Mouse (Mus musculus) E14TG2a.4 (cell line): ENCODE measurements at regions not wholly inside any gene's neighbourhood (a gene's known extent, or its start where the extent isn't known, plus 50 kb on each side); places are given as distances from the start of the nearest gene placed in this dataset.

Experiments used
- H3K27me3 ChIP-seq: 2 replicates; pipeline ENCODE4 v1.6.1; 2014; ENCODE audit warnings: low read length, control low read depth; ENCODE audit not compliant: insufficient read depth
- H3K36me3 ChIP-seq: 2 replicates; pipeline ENCODE4 v1.6.1; 2014; ENCODE audit warnings: low read length, control low read depth; ENCODE audit not compliant: insufficient read depth
- H3K4me1 ChIP-seq: replicated peaks from 2 replicates; pipeline ENCODE4 v1.6.1; 2014; ENCODE audit warnings: low read depth, low read length, control low read depth
- H3K4me3 ChIP-seq: replicated peaks from 2 replicates; pipeline ENCODE4 v1.5.1; 2014; ENCODE audit warnings: mild to moderate bottlenecking, low read length
- H3K9me3 ChIP-seq: 2 replicates; pipeline ENCODE4 v1.6.1; 2014; ENCODE audit warnings: low read length, control low read depth
- CTCF ChIP-seq: conservative IDR thresholded peaks from 2 replicates; pipeline ENCODE4 v1.5.1; 2014; ENCODE audit warnings: low read length
- NANOG ChIP-seq: IDR thresholded peaks from 2 replicates; pipeline ENCODE4 v1.6.1; 2014; ENCODE audit warnings: borderline replicate concordance, low read length, mixed read lengths
- POU5F1 ChIP-seq: IDR thresholded peaks from 2 replicates; pipeline ENCODE4 v1.6.1; 2014; ENCODE audit warnings: low read length, borderline replicate concordance

DNA sequence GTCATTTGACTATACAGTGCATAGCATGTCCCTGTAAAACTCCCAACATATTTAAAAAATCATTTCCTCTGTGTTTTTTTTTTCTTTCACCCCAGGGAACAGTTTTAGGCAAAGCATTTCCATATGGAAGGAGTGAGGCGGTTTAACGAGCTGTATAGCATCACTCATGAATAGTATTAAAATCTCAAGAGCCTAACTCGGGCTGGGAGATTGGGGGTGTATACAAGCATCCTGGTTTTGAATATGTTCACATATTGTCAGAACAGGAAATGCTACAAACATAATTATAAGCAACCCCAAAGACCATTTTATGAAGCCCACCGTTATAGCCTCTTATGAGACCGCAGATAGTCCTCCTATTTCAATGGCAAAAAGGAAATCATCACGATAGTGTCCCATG lies 370.5 kb downstream of the Pros1 start:
- no peaks in the 10 kb centered on the region for H3K27me3 ChIP-seq
- TF ChIP-seq POU5F1: no peak
- no peak for TF ChIP-seq CTCF
- TF ChIP-seq NANOG: no peak
- no peaks in the 10 kb centered on the region for H3K9me3 ChIP-seq
- H3K36me3 ChIP-seq: no peaks in the 10 kb centered on the region
- H3K4me1 ChIP-seq: peaks cover 4% of the 10 kb centered on the region; the same call in 1 of the 2 replicates
- H3K4me3 ChIP-seq: no peak overlapping the region

DNA sequence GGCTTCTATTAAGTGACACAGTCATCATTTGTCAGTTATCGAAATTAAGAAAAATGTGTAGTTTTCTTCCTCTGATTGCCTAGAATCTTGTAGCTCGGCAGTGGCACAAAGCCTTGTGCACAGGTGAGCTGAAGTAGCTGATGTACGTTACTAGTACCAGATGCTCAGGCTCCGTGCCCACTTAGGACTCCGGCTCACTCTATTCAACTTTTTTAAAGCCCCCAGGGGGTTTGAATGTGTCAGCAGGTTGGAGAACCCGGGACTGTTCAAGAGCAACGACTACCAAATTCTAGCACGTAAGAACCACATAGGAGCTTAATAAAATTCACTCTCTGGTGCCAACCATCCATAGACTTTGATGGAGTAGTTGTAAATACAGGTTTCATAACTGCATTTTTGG lies 371.0 kb downstream of the Pros1 start:
- Histone ChIP-seq H3K4me3 (no peak overlapping the region), H3K9me3 (no peaks in the 10 kb centered on the region), H3K4me1 (peaks cover 4% of the 10 kb centered on the region; the same call in 1 of the 2 replicates), H3K36me3 (no peaks in the 10 kb centered on the region), H3K27me3 (no peaks in the 10 kb centered on the region)
- TF ChIP-seq CTCF (no peak), NANOG (no peak), POU5F1 (no peak)

DNA sequence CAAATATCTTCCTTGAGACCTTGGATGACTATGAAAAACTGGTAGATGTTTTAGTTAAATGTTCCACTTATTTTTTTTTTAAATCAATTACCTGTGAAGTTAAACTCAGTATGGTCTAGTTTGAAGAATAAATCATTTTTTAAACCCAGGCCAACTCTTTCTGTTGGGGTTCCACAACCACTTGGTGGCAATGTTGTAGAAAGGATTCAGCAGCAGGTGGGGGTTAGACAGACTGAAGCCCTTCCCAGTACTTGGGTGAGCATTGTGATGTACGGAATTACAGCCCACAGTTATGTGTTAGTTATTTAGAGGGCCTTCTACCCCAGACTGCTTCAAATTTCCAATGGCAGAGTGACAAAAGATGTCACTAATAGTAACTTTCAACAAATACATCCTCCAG lies 375.0 kb downstream of the Pros1 start:
- no peak overlapping the region for H3K4me3 ChIP-seq
- H3K36me3 ChIP-seq: no peaks in the 10 kb centered on the region
- no peaks in the 10 kb centered on the region for H3K4me1 ChIP-seq
- no peaks in the 10 kb centered on the region for H3K9me3 ChIP-seq
- H3K27me3 ChIP-seq: no peaks in the 10 kb centered on the region
- TF ChIP-seq POU5F1: no peak
- no peak for TF ChIP-seq CTCF
- no peak for TF ChIP-seq NANOG

DNA sequence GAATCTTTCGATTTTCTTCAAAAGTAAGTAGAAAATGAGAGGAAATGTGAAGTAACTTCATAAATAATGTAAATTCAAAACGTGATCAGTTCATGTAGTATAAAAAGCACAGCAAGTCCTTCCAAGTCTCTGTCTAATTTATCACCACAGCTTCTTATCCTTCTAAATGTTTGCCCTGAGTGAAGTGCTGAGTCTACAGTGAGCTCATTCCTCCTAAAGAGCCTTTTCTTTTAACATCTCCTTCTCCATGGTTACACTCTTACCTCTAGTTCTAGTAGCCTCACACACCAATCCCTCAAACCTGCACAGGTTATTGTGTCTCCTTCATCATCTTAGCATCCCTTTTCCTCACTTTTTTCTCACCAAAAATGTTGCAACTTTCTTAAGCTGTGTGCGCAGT lies 375.5 kb downstream of the Pros1 start:
- H3K4me3 ChIP-seq: no peak overlapping the region
- H3K27me3 ChIP-seq: no peaks in the 10 kb centered on the region
- TF ChIP-seq NANOG: no peak
- no peak for TF ChIP-seq POU5F1
- no peak for TF ChIP-seq CTCF
- H3K9me3 ChIP-seq: no peaks in the 10 kb centered on the region
- H3K36me3 ChIP-seq: no peaks in the 10 kb centered on the region
- H3K4me1 ChIP-seq: no peaks in the 10 kb centered on the region

DNA sequence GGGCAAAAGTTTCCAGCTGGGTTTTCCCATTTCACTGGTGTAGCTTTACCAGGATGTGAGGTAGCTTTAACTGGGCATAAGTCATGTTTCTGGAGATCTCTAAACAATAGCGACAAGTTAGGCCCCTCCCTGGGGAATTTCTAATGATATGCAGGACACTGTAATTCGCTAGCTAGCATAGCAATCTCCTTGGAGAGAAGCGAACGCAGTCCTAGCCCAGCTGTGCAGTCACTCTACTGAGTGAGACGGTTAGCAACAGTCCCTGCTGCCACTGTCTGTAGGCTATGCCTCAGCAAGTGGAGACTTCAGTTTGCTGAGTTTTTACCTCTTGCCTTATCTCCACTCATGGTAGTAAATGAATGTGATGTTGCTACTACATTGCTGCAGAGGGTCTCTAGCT lies 416.1 kb downstream of the Pros1 start:
- TF ChIP-seq POU5F1: no peak
- no peak for TF ChIP-seq NANOG
- no peak for TF ChIP-seq CTCF
- H3K27me3 ChIP-seq: no peaks in the 10 kb centered on the region
- peaks cover under 1% of the 10 kb centered on the region; the same call in 1 of the 2 replicates for H3K9me3 ChIP-seq
- H3K36me3 ChIP-seq: no peaks in the 10 kb centered on the region
- H3K4me3 ChIP-seq: no peak overlapping the region
- no peaks in the 10 kb centered on the region for H3K4me1 ChIP-seq

DNA sequence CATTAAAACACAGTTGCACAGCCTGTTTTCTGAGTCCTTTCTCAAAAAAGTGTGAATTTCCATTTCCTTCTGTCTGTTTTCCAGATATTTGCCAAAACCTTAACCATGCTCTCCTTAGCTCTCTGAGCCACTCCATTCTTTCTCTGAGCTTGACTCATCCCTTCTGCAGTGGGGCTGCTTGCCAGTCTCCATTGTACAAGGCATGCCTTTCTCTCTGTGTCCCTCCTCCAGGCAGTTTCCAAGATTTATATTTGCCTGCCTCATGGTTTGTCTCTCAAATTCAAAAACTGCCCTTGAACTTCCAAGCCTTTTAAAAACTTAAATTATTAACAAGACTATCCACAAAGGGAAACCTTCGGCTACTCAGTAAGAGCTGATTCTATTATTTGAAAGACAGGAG lies 423.4 kb downstream of the Pros1 start:
- no peaks in the 10 kb centered on the region for H3K4me1 ChIP-seq
- H3K36me3 ChIP-seq: no peaks in the 10 kb centered on the region
- no peak overlapping the region for H3K4me3 ChIP-seq
- peaks cover 5% of the 10 kb centered on the region for H3K9me3 ChIP-seq
- H3K27me3 ChIP-seq: no peaks in the 10 kb centered on the region
- TF ChIP-seq POU5F1: no peak
- TF ChIP-seq CTCF: no peak
- TF ChIP-seq NANOG: no peak

DNA sequence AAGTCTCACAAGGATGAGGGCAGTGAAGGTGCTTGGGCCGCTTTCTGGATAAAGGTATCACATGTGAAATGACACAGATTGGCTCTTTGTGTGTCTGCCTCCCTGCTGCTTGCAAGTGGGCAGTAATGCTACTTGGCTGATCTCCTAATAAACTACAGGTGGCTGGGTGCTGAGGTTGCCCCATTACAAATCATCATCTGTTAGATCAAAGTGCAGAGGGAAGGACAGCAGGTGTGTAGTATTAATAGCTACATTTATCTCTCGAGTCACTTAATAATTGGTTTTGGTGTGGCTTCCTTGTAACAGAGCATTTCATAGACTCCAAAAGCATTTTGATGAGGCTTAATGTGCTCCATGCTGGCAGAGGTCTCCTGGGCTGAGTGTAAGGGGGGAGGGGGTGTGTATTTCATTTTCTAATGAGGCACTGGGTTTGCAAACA lies 424.2 kb downstream of the Pros1 start:
- H3K36me3 ChIP-seq: no peaks in the 10 kb centered on the region
- H3K4me1 ChIP-seq: no peaks in the 10 kb centered on the region
- no peaks in the 10 kb centered on the region for H3K27me3 ChIP-seq
- H3K9me3 ChIP-seq: peaks cover 5% of the 10 kb centered on the region
- no peak for TF ChIP-seq NANOG
- TF ChIP-seq CTCF: no peak
- no peak for TF ChIP-seq POU5F1
- no peak overlapping the region for H3K4me3 ChIP-seq

DNA sequence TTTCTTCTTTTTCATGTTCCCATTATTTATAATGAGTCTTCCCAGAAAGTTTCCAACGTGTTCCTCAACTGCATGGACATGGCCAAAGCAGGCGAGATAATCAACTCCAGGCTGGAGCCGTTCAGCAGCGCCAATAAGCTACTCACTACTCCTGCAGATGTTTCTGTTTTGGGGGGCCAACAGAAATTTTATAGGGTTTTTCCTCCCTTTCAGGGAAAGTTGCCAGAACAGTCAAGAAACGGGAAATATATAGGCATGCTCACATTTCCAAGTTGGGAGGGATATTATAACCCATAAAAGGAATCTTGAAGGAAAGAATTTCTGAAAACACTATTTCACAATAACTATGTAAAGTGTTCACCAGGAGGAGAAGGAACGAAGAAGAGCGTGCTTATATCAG lies 433.5 kb downstream of the Pros1 start:
- TF ChIP-seq POU5F1: no peak
- no peak for TF ChIP-seq NANOG
- TF ChIP-seq CTCF: no peak
- Histone ChIP-seq H3K9me3 (no peaks in the 10 kb centered on the region), H3K4me1 (no peaks in the 10 kb centered on the region), H3K27me3 (no peaks in the 10 kb centered on the region), H3K36me3 (no peaks in the 10 kb centered on the region), H3K4me3 (no peak overlapping the region)

DNA sequence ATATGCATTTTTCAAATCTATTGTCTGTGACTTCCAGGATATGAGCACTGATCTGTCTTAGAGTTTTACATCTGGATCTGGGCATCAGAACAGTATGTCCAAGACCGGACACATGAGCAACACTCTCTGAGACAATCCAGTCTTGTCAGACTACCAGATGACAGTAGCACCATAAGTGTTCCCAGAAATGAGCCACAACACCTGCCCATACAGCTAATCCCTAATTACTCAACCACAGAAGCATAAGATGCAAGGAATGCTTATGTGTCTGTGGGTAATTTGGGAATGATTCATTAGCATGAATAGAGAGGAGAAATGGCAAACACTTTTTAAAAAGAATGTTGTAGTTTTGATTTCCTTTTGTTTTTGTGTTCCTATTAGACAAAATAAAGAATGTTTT lies 457.6 kb downstream of the Pros1 start:
- H3K27me3 ChIP-seq: no peaks in the 10 kb centered on the region
- H3K4me1 ChIP-seq: no peaks in the 10 kb centered on the region
- H3K36me3 ChIP-seq: no peaks in the 10 kb centered on the region
- H3K4me3 ChIP-seq: no peak overlapping the region
- TF ChIP-seq POU5F1: no peak
- no peak for TF ChIP-seq NANOG
- no peak for TF ChIP-seq CTCF
- no peaks in the 10 kb centered on the region for H3K9me3 ChIP-seq
